Mouse (Mus musculus) heart, adult 11 months (tissue): ENCODE measurements around the gene Gm20388.

Experiments
- DNase-seq: peaks from one replicate; pipeline ENCODE4 v3.0.0; 2022

Gene Gm20388

GRCm38 (mm10) chr8:121852464-121852863 lies 1941.8 kb downstream of the Gm20388 start:
- DNase-seq, result no peak

DNA sequence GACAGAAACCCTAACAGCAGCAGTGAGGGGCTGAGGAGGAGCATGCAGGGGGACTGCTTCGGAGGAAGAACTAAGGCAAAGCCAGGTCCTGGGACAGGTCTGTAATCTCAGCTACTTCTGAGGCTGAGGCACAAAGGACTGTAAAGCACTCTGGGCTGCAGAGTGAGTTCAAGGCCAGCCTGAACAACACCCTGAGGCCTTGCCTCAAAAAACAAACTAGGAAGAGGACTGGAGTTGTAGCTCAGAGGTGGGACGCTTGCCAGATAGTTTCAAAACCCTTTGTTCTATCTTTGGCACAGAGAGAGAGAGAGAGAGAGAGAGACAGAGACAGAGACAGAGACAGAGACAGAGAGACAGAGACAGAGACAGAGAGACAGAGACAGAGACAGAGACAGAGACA lies 1942.9 kb downstream of the Gm20388 start:
- DNase-seq, result no peak

- no peak for DNase-seq
These were observed 1945.6 kb downstream of the Gm20388 start for GRCm38 (mm10) chr8:121856071-121856746.

- no peak for DNase-seq
These were observed 1946.7 kb downstream of the Gm20388 start for GRCm38 (mm10) chr8:121857331-121857730.

DNA sequence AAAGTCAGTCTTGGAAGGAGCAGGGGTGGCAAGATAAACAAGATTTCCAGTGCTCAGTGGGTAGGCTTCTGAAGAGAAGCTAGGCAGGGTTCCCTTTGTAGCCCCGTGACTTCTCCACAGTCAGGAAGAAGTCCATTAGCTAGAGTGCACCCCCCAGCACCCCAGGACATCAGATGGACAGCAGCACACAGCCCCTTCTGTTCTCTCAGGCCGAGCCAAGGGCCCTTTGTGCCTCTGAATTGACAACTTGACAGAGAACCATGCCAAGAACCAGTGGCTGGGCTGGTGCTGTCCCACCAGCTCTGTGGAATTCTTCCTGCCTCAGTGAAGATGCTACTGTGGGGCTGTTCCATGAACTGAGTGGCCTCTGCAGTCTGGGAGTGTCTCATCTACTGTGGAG lies 1947.1 kb downstream of the Gm20388 start:
- DNase-seq, result no peak

- no peak for DNase-seq
These were observed 1950.6 kb downstream of the Gm20388 start for GRCm38 (mm10) chr8:121861276-121861675.

DNA sequence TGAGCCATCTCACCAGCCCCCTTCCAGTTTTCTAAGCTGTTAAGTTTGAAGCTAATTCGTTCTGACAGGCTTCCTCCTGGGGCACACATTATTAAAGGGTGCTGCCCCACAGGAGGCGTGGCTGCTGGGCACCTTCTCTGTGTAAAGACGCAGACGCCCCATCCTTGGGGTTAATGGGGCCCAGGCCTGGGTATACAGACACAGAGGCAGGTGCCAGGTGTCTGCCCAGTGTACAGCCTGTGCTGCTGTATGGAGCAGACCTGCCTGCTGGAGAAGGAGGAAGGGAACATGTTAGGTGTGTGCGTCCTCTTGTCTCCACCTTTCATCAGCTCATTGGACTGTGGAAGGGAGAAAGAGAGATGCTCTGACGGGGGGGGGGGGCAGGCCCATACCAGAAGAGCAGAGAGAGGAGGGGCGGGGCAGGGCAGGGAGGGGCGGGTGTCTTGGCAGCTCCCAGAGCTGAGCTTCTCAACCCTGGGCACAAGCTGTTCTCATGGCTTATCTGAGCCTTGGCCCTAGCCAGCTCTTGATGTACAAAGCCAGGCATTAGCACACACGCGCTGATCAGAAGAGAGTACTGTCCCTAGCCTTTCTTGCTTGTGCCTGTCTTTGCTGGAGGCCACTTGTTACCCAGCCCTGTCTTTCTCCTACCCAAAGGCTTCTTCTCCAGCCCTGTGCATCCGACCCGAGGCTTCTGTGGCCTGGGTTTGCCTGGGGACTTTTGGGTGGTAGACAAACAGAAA lies 1951.3 kb downstream of the Gm20388 start:
- peak; percentile 95 for DNase-seq

DNA sequence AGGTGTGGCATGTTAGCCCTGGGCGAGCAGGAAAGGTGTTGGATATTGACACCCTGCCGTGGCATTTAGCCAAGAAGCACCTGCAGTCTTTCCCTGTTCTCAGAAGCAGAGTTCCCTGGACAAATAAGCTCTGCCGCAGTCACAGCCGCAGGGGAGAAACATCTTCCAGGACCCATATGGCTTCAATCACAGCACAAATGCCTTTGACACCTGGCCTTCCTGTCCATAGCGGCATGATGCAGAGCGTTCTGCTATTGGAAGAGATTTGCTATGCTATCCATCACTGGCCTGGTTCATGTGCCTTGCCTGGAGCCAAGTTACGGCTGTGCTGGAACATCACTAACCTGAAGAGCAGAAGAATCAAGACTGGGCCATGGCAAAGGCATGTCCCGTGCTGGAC lies 1954.7 kb downstream of the Gm20388 start:
- DNase-seq, result no peak

- no peak for DNase-seq
These were observed 1957.6 kb downstream of the Gm20388 start for GRCm38 (mm10) chr8:121868196-121868595.

DNA sequence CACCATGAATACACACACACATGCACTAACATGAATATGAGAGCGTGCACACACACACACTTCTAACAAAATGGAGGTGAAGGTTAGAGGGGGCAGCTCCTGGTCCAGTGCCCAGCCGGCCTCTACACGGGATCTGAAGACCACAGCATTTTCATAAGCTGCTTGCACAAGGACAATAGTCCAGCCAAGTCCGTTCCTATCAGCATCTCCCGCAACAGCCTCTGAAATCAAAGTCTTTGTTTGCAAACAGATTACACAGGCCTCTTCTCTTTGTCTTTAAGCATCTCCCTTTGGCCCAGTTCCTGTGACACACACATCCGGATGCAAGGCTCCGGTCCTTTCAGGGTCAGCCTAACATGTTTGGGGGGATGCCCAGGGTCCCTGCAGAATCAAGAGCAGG lies 1958.3 kb downstream of the Gm20388 start:
- no peak for DNase-seq

DNA sequence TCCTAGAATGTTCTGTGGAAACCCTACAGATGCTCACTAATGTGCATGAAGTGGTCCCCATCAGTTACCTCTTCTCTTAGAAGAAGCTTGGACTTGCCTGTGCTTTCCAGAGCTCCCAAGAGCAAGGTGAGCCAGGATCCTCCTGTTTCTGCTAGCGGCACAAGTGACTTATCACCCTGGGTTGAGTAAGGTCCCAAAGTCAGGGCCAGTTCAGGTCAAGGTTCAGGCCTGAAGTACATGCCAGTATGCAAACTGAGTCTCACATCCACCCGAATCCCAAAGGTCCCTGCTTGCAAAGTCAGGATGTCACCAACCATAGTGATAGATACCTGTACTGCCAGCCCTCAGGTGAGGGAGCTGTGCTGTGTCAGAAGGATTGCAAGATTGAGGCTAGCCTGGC lies 1959.5 kb downstream of the Gm20388 start:
- no peak for DNase-seq

GRCm38 (mm10) chr8:121871833-121872440 lies 1961.3 kb downstream of the Gm20388 start:
- no peak for DNase-seq

DNA sequence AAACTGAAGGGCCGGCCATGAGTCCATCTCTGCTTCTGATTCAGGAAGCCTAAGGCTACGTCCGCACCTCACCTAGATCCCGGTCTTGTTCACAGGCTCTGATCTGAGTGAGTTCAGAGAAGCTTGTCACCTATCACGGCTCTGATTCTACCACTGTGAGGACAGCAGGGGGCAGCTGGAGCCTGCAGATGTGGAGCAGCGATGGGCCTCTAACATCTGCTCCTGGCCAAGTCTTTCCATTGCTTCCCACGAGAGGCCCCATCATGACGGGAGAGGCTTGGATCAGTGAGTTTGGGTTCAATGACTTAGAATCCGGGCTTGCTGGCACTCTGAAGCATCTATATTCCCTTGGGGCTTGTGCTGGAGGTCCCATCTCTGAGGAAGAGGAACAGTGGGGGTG lies 1963.4 kb downstream of the Gm20388 start:
- DNase-seq, result peak; percentile 95

- DNase-seq, result no peak
These were observed 1964.4 kb downstream of the Gm20388 start for GRCm38 (mm10) chr8:121875045-121875444.

GRCm38 (mm10) chr8:121875517-121875916 lies 1964.9 kb downstream of the Gm20388 start:
- DNase-seq, result no peak

GRCm38 (mm10) chr8:121877212-121877611 lies 1966.6 kb downstream of the Gm20388 start:
- DNase-seq, result no peak

- no peak for DNase-seq
These were observed 1967.3 kb downstream of the Gm20388 start for GRCm38 (mm10) chr8:121877828-121878480.

- DNase-seq, result no peak
These were observed 1969.1 kb downstream of the Gm20388 start for GRCm38 (mm10) chr8:121879712-121880111.

- DNase-seq, result no peak
These were observed 1970.2 kb downstream of the Gm20388 start for GRCm38 (mm10) chr8:121880818-121881217.

DNA sequence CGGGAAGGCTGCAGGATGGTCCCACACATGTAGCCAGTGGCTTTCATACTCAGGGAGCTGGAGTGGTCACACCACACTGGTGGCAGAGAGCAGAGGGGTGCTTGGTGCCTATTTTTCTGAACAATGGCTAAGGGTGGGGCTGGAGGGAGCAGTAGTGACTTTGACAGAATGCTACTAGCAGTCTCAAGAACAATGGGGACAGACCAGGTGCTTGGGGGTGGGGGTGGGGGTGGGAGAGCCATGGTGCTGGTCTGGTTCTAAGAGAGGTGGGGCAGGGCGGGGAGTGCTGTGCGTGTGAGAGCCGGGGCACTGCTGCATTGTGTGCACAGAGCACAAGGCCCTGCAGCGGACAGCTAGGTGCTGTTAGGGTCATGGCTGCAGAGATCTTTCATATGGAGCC lies 1971.3 kb downstream of the Gm20388 start:
- DNase-seq, result no peak

DNA sequence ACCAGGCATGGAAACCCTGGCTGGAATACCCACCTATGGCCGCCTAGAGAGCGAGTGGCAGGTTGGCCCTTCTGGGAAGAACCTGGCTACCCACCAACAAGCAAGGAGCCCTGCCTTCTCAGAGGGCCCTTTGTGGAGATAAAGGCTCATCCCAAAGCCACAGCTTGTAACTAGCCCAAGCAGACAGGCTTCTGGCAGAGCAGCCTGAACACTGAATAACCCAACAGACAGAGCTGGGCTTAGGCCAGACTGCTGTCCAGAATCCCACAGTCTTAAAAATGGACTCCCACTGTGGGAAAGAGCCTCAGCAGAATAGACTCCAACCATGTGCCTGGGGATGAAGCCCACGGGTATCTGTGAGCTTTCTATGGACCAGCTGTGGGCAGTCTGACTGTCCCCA lies 1973.5 kb downstream of the Gm20388 start:
- DNase-seq, result no peak

DNA sequence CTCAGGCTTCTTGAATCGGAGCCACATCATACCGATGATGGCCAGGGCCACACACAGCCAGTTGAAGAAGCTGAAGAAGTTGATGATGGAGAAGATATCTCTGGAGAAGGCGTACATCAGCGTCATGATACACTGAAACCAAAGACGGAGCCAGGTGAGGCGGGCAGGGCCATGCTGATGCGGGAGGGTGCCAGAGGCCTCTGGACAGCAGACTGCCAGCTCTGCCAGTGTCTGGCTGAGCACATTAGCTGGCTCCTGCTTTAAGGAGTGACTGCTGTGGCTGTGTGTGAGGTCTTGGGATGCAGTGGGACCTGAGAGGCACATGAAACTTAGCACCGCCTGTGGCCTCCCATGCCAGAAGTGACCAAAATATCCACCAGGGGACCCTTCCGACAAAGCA lies 1974.4 kb downstream of the Gm20388 start:
- no peak for DNase-seq

- no peak for DNase-seq
These were observed 1974.8 kb downstream of the Gm20388 start for GRCm38 (mm10) chr8:121885433-121885832.

- DNase-seq, result no peak
These were observed 1976.9 kb downstream of the Gm20388 start for GRCm38 (mm10) chr8:121887547-121887946.
